Mouse (Mus musculus) heart, embryonic 13.5 days (tissue): Measurements from ENCODE around the gene Gpr143. TPM values are rescaled to one million over a fixed set of nuclear protein-coding genes. Genes with fewer than 3 reads are reported as not detected.

Experiments
- polyA plus RNA-seq: library from polyadenylated mRNA; unstranded; fragments of >200 nt; fragmentation: Nextera tagmentation; extraction: Ambion mirVana; gene quantifications from 2 replicates; pipeline ENCODE4 v1.2.1, GENCODE M21; 2015

Gene Gpr143
- polyA plus RNA-seq, 1 experiment from 2014 or later = 0.15 TPM

Other genes starting within 250 kb of the Gpr143 start
- gene Cldn34a, start 218.6 kb upstream of the Gpr143 start, polyA plus RNA-seq = not detected in 2 replicates
- 3.8 and 4.1 TPM in 2 replicates for gene Shroom2, start 12.5 kb upstream of the Gpr143 start, polyA plus RNA-seq
- gene Usp51, start 224.5 kb downstream of the Gpr143 start, polyA plus RNA-seq = 0.66 and 0.88 TPM in 2 replicates